Mouse (Mus musculus): ENCODE measurements around the gene Acsf3. TPM values are rescaled to one million over a fixed set of nuclear protein-coding genes. Genes with fewer than 3 reads are reported as not detected.
A peak's percentile ranks its signal among the peaks of the same experiment; 100 is the strongest.

Acsf3 gene
- polyA plus RNA-seq, 2 experiments, result 5.4 to 5.7 TPM

- ATAC-seq (ENCODE audit: insufficient read depth) (peak; percentile 29; the same call in 1 of the 2 replicates), DNase-seq (ENCODE audit: low read depth in 3 of 3, low spot score in 3 of 3) (no peak)
- TF ChIP-seq EP300 (IDR thresholded peaks at IDR 0.05; ENCODE audit: low read depth) (no peak), CTCF (IDR thresholded peaks at IDR 0.05; ENCODE audit: low read depth) (no peak)
- WGBS (ENCODE audit: insufficient replicate concordance), result 47% methylated on average over 3 of the region's 3 CpGs
- Histone ChIP-seq H3K4me2 (ENCODE audit: low read depth) (no peak overlapping the region), H3K4me3 (ENCODE audit: insufficient read depth in 1 of 2, low read depth in 2 of 2, low read length in 2 of 2) (no peak overlapping the region), H3K36me3 (replicated peaks; ENCODE audit: control insufficient read depth, insufficient read depth, low read depth) (no peaks in the 10 kb centered on the region), H3K4me1 (replicated peaks; ENCODE audit: control insufficient read depth in 2 of 2, insufficient read depth in 2 of 2, low read length in 1 of 2) (peaks cover 0 to 17% of the 10 kb centered on the region in 2 experiments; a peak in 3 of 4 replicates), H3K9me3 (ENCODE audit: control insufficient read depth, low read length) (no peaks in the 10 kb centered on the region), H3K27ac (peak overlapping the region; percentile 24; the same call in 1 of the 2 replicates), H3K27me3 (ENCODE audit: control insufficient read depth, insufficient read depth, low read length) (no peaks in the 10 kb centered on the region; the same call in 1 of the 2 replicates), H3K9ac (replicated peaks) (no peak overlapping the region)
Measured at GRCm38 (mm10) chr8:122778703-122779239, 3.5 kb downstream of the Acsf3 start.

GRCm38 (mm10) chr8:122779255-122779654 is 4.0 kb downstream of the Acsf3 start:
- no peak overlapping the region for H3K4me3 ChIP-seq (ENCODE audit: insufficient read depth in 1 of 2, low read depth in 2 of 2, low read length in 2 of 2)
- no peaks in the 10 kb centered on the region for H3K9me3 ChIP-seq (ENCODE audit: control insufficient read depth, low read length)
- DNase-seq (ENCODE audit: low read depth in 3 of 3, low spot score in 3 of 3), result no peak
- no peak overlapping the region for H3K4me2 ChIP-seq (ENCODE audit: low read depth)
- no peak overlapping the region for H3K9ac ChIP-seq (replicated peaks)
- no peak overlapping the region for H3K27ac ChIP-seq
- 60% methylated on average over 9 of the region's 9 CpGs for WGBS (ENCODE audit: insufficient replicate concordance)
- H3K4me1 ChIP-seq (replicated peaks; ENCODE audit: control insufficient read depth in 2 of 2, insufficient read depth in 2 of 2, low read length in 1 of 2), result peaks cover 0 to 17% of the 10 kb centered on the region in 2 experiments; a peak in 3 of 4 replicates
- ATAC-seq (ENCODE audit: insufficient read depth), result peak; percentile 60; the same call in 1 of the 2 replicates
- H3K36me3 ChIP-seq (replicated peaks; ENCODE audit: control insufficient read depth, insufficient read depth, low read depth), result no peaks in the 10 kb centered on the region
- no peaks in the 10 kb centered on the region; the same call in 1 of the 2 replicates for H3K27me3 ChIP-seq (ENCODE audit: control insufficient read depth, insufficient read depth, low read length)
- no peak for TF ChIP-seq EP300 (IDR thresholded peaks at IDR 0.05; ENCODE audit: low read depth)
- TF ChIP-seq CTCF (IDR thresholded peaks at IDR 0.05; ENCODE audit: low read depth), result no peak

GRCm38 (mm10) chr8:122784756-122785155 is 9.5 kb downstream of the Acsf3 start:
- H3K4me2 ChIP-seq (ENCODE audit: low read depth), result no peak overlapping the region
- H3K9ac ChIP-seq (replicated peaks), result no peak overlapping the region
- no peaks in the 10 kb centered on the region for H3K4me1 ChIP-seq (replicated peaks; ENCODE audit: control insufficient read depth in 2 of 2, insufficient read depth in 2 of 2, low read length in 1 of 2)
- H3K36me3 ChIP-seq (replicated peaks; ENCODE audit: control insufficient read depth, insufficient read depth, low read depth), result no peaks in the 10 kb centered on the region
- H3K4me3 ChIP-seq (ENCODE audit: insufficient read depth in 1 of 2, low read depth in 2 of 2, low read length in 2 of 2), result no peak overlapping the region
- no peaks in the 10 kb centered on the region for H3K27me3 ChIP-seq (ENCODE audit: control insufficient read depth, insufficient read depth, low read length)
- WGBS (ENCODE audit: insufficient replicate concordance), result 64% methylated on average over 1 of the region's 1 CpGs
- TF ChIP-seq EP300 (IDR thresholded peaks at IDR 0.05; ENCODE audit: low read depth) (no peak), CTCF (IDR thresholded peaks at IDR 0.05; ENCODE audit: low read depth) (no peak)
- no peaks in the 10 kb centered on the region for H3K9me3 ChIP-seq (ENCODE audit: control insufficient read depth, low read length)
- ATAC-seq (ENCODE audit: insufficient read depth) (no peak), DNase-seq (ENCODE audit: low read depth in 3 of 3, low spot score in 3 of 3) (no peak)
- no peak overlapping the region for H3K27ac ChIP-seq

- Histone ChIP-seq H3K36me3 (replicated peaks; ENCODE audit: control insufficient read depth, insufficient read depth, low read depth) (no peaks in the 10 kb centered on the region), H3K27ac (no peak overlapping the region), H3K4me2 (ENCODE audit: low read depth) (no peak overlapping the region), H3K9ac (replicated peaks) (no peak overlapping the region), H3K27me3 (ENCODE audit: control insufficient read depth, insufficient read depth, low read length) (no peaks in the 10 kb centered on the region), H3K9me3 (ENCODE audit: control insufficient read depth, low read length) (no peaks in the 10 kb centered on the region), H3K4me3 (ENCODE audit: insufficient read depth in 1 of 2, low read depth in 2 of 2, low read length in 2 of 2) (no peak overlapping the region), H3K4me1 (replicated peaks; ENCODE audit: control insufficient read depth in 2 of 2, insufficient read depth in 2 of 2, low read length in 1 of 2) (no peaks in the 10 kb centered on the region)
- DNase-seq (ENCODE audit: low read depth in 3 of 3, low spot score in 3 of 3) (no peak), ATAC-seq (ENCODE audit: insufficient read depth) (no peak)
- no peak for TF ChIP-seq EP300 (IDR thresholded peaks at IDR 0.05; ENCODE audit: low read depth)
- 78% methylated on average over 5 of the region's 5 CpGs for WGBS (ENCODE audit: insufficient replicate concordance)
Measured at GRCm38 (mm10) chr8:122789796-122790195, 14.5 kb downstream of the Acsf3 start.

- TF ChIP-seq CTCF (IDR thresholded peaks at IDR 0.05; ENCODE audit: low read depth), result no peak
- no peak for TF ChIP-seq EP300 (IDR thresholded peaks at IDR 0.05; ENCODE audit: low read depth)
- no peak overlapping the region for H3K4me2 ChIP-seq (ENCODE audit: low read depth)
- ATAC-seq (ENCODE audit: insufficient read depth) (no peak), DNase-seq (ENCODE audit: low read depth in 3 of 3, low spot score in 3 of 3) (no peak)
- H3K27me3 ChIP-seq (ENCODE audit: control insufficient read depth, insufficient read depth, low read length), result no peaks in the 10 kb centered on the region
- H3K36me3 ChIP-seq (replicated peaks; ENCODE audit: control insufficient read depth, insufficient read depth, low read depth), result no peaks in the 10 kb centered on the region
- 79% methylated on average over 18 of the region's 18 CpGs for WGBS (ENCODE audit: insufficient replicate concordance)
- no peak overlapping the region for H3K27ac ChIP-seq
- no peaks in the 10 kb centered on the region for H3K4me1 ChIP-seq (replicated peaks; ENCODE audit: control insufficient read depth in 2 of 2, insufficient read depth in 2 of 2, low read length in 1 of 2)
- no peak overlapping the region for H3K4me3 ChIP-seq (ENCODE audit: insufficient read depth in 1 of 2, low read depth in 2 of 2, low read length in 2 of 2)
- no peak overlapping the region for H3K9ac ChIP-seq (replicated peaks)
- no peaks in the 10 kb centered on the region for H3K9me3 ChIP-seq (ENCODE audit: control insufficient read depth, low read length)
Measured at GRCm38 (mm10) chr8:122793375-122794174, 18.3 kb downstream of the Acsf3 start.
